Mouse (Mus musculus) right cerebral cortex, postnatal 14 days (tissue): Measurements from ENCODE around the gene Ctxn2.
"Not testable (repeated sequence)": the region's sequence is repeated elsewhere in the genome, so short reads cannot be mapped to it uniquely, and the experiment has no call there.

ENCODE experiments used
- DNase-seq: peaks from one replicate; pipeline ENCODE4 v3.0.0; 2022

The Ctxn2 gene

DNA sequence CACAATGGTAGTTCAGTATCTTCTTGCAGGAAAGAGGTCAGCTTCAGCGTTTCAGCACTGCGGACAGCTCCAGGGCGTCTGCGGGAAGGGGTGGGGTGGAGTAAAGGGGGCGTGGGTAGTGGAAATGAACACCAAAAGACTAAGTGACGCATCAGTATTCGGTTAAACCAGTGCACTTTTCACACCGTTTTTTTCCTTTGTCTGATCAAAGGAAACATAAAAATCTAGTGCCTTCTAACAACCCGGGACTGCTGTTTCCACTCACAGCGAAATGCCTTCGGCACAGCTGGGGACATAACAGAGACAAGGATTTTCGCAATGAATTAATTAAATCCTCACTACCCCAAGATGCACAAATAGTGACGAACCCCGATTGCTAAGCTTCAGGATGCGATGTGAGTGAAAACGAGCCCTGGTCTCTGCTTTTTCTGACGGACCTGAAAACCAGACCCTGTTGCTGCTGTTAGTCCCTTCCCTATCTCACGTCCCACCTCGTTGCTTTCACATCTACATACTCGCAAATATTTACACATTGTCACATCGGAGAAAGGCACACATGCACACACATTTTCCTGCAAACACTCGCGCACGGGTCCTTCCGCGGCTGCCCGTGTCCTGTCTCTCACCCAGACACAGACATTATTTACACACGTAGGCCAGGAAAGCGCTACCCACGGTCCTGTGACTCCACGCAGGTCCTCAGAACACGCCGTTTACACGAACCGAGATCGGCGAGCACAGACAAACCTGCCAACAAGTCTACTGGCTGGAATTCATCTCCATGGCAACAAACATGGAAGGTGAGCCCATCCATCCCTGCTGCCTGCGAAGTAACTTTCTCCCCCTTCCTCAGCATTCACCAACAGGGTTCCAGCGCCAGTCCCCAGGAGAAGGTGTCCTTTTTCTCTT lies at the start of gene Ctxn2:
Ctxn2 (plus strand) TSS at position 790 of the 909 bp plus-strand sequence.
- DNase-seq = peak; percentile 48

DNA sequence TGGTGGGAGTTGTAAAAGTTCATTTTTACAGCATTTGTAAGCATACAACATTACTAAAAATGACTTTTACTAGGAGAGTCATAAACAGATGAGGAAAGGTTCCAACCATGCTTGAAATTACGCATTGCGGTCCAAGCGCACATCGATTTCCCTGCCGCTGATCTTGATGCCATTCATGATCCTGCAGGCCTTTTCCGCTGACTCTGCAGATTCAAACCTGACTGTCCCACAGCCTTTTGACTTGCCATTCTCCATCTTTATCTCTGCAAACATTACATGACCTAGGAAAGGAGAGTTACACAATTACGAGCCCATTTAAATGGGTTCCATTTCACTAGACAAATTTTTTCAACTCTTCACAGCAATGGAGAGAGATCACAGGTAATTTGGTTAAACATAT lies 47.7 kb upstream of the Ctxn2 start:
- DNase-seq = no peak

- not testable (repeated sequence) for DNase-seq
Measured at GRCm38 (mm10) chr2:125092123-125092522, 44.4 kb upstream of the Ctxn2 start.

DNA sequence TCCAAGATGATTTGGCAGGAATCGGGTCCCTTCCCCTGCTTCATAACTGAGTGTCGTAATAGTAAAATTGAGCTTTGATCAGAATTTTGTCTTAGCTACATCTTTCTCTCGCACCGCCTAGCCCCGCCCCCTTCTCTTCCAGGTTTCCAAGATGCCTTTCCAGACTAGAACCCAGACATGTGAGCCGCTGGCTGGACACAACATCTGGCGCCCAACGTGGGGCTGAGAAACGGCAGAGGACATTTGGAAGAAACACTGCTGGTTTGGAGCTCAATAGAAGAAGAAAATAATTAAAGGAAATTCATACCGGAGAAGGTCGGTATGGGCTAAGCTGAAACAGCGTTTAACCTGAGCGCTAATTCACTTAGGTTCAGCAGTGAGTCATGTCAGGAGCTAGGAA lies 32.0 kb upstream of the Ctxn2 start:
- DNase-seq = not testable (repeated sequence)

DNA sequence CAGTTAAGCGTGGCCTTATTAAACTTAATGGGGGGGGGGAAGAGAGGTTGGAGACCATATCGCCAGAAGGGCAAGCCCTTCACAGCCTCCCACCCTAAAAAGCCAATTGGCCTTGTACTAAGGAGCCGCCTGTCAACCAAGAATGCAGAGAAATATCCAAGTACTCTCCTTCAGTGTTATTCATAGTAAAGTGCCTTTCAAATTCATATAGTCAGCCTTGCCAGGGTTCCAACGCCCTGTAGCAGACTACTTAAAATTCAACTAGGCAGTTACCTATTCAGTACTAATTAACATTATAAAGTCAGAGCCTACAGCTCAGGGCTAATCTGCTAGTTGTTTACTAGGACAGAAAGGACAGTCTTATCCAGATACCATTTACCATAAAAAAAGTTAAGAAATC lies 30.0 kb upstream of the Ctxn2 start:
- not testable (repeated sequence) for DNase-seq

DNA sequence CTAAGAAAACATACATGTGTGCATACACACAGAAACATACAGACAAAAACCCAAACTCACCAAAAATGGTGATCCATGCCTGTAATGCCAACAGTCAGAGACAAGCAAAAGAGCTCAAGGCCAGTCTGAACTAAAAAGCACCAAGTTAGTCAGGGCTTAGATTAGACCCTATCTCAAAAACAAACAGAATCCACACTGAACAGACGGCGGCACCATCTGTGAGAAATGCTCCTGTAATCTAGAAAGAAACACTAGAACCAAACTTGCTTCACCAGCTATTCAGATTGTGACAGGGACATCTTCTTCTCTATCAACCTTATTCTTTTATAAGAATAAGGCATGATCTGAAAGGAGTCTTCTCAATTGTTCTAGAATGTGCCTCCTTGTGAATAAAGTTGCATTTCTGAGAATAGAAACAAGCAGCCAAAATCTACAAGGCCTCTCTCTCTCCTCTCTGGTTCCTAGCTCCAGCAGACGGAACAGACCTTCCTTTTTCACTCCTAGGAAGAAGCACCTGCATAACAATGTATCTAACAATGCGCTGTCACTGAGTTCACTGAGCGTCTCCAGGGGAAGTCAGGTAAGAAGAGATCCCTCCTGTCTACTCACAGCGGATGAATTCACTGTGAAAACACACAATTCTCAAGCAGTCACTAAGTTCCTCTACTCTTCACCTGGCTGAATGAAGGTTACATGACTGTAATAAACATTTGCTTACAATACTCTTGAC lies 16.9 kb upstream of the Ctxn2 start:
- peak; percentile 31 for DNase-seq

- no peak for DNase-seq
Measured at GRCm38 (mm10) chr2:125122288-125122623, 14.2 kb upstream of the Ctxn2 start.

- peak; percentile 43 for DNase-seq
Measured at GRCm38 (mm10) chr2:125122624-125123476, 13.6 kb upstream of the Ctxn2 start.

- peak; percentile 91 for DNase-seq
Measured at GRCm38 (mm10) chr2:125123477-125123852, 13.0 kb upstream of the Ctxn2 start, which contains the start of gene Myef2. Gene Myef2, minus strand, starts transcription at chr2:125123661.

DNA sequence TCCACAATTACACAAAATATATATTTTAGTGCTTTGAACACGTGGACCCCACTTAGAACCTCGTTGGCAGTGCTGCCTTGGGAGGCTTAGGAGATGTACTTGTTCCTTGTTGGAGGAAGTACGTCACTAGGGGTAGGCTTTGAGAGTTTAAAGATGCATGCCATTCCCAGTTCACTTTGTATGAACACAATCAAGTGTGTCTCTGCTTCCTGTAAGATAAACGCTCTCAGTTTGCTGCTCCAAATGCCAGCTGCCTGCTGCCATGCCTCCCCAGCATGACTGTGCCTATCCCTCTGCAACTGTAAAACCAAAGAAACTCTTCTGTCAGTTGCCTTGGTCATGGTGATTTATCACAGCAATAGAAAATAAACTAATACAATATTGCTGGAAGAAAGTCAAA lies 10.7 kb upstream of the Ctxn2 start:
- DNase-seq = no peak

- DNase-seq = no peak
Measured at GRCm38 (mm10) chr2:125126792-125127191, 9.7 kb upstream of the Ctxn2 start.

- DNase-seq = no peak
Measured at GRCm38 (mm10) chr2:125134113-125134512, 2.4 kb upstream of the Ctxn2 start.

GRCm38 (mm10) chr2:125136846-125137245 lies 354 bp downstream of the Ctxn2 start:
- DNase-seq = no peak

DNA sequence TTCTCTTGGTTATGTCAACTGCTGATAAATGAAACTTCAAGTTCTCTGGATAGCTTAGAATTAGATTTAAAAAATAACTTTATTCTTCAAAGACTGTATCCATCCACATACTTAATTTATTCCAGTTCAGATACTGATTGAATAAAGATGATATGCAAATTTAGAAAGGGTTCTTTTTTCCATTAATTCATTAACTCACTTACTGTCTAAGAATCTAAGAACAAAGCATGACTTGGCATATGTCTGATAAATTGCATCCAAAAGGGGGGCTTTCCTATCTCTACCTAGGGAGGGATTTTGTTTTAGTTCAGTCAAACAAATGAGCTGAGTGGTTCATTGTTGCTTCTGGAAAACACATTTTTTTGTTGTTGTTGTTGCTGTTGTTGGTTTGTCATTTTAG lies 5.8 kb downstream of the Ctxn2 start:
- no peak for DNase-seq

GRCm38 (mm10) chr2:125152388-125152787 lies 15.9 kb downstream of the Ctxn2 start, which contains the start of gene Slc12a1:
Gene Slc12a1, plus strand, starts transcription at chr2:125152505.
- no peak for DNase-seq

- DNase-seq = no peak
Measured at GRCm38 (mm10) chr2:125154294-125154693, 17.8 kb downstream of the Ctxn2 start.

GRCm38 (mm10) chr2:125155504-125155903 lies 19.0 kb downstream of the Ctxn2 start:
- DNase-seq = no peak

GRCm38 (mm10) chr2:125162012-125162470 lies 25.5 kb downstream of the Ctxn2 start:
- DNase-seq = no peak

DNA sequence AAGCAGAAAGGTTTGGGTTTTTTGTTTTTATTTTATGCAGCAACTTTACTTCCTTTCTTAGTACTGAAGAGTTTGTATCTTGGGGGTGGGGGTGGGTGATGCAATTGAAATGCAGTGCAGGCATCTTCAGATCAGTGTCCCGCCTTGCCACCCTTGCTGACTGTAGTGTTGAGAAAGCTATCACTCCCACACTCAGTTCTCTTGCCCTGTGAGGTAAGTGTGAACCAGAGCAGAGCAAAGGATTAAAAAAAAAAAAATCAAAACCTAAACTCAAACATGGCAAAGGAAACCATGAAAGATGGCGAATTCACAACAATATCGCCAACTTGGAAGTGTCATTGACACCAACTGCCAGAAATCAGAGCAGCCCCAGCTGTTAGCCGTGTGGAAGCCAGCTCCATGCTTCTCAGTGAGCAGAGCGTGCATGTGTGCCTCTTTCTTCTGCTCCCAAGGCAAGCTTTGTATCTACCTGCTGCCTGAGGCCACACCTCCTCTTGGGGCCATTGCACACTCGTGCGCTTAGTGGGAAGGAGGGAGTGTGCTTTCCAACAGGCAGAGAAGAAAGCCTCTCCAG lies 41.8 kb downstream of the Ctxn2 start:
- DNase-seq = peak; percentile 14

- no peak for DNase-seq
Measured at GRCm38 (mm10) chr2:125187904-125188303, 51.4 kb downstream of the Ctxn2 start.

- peak; percentile 63 for DNase-seq
Measured at GRCm38 (mm10) chr2:125189197-125189596, 52.7 kb downstream of the Ctxn2 start.

DNA sequence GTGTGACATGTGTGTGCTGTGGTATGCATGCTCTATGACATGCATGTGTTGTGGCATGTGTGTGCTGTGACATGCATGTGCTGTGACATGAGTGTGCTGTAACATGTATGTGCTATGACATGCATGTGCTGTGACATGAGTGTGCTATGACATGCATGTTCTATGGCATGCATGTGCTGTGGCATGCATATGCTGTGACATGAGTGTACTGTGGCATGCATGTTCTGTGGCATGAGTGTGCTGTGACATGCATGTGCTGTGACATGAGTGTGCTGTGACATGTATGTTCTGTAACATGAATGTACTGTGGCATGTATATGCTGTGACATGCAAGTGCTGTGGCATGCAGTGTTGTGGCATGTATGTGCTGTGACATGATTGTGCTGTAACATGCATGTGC lies 56.4 kb downstream of the Ctxn2 start:
- DNase-seq = no peak

GRCm38 (mm10) chr2:125196771-125197170 lies 60.3 kb downstream of the Ctxn2 start:
- no peak for DNase-seq
